Comparison of ENCODE assay signal across 9 mouse cellular contexts in genomic region chr9:55067260-55067964, GRCm38 (mm10). TPM values are rescaled to one million over a fixed set of nuclear protein-coding genes. Genes with fewer than 3 reads are reported as not detected.
DNase-seq lines count a peak whose midpoint lies in the region; ATAC-seq lines count a peak whose summit lies in the region.
"Had no signal": no experiment of that assay in that cellular context is flagged by ENCODE, and none has a peak within 500 bp of the region (broad histone marks: within the 10 kb centered on the region; RNA-seq: fewer than 3 reads in every experiment).

No protein-coding gene starts in this region.

- no peaks in the 10 kb centered on the region for H3K27me3 ChIP-seq in forebrain, embryonic 16.5 days (replicated peaks; ENCODE audit: control insufficient read depth, insufficient read depth, low read length)
- H3K27me3 ChIP-seq: limb, embryonic 12.5 days had no signal

- DNase-seq in adrenal gland, postnatal 10 days = peak; percentile 44
- DNase-seq in cerebellum, adult 18-20 months = peak; percentile 40 to 52
- DNase-seq in mesoderm, embryonic 11.5 days (ENCODE audit: low read depth, low spot score) = peak; percentile 76
- no peak for DNase-seq in urinary bladder, postnatal 14 days (ENCODE audit: low spot score)
- no peak for DNase-seq in gastrocnemius, adult 18-20 months (ENCODE audit: low spot score)
- no peak for DNase-seq in thymus, postnatal 10 days (ENCODE audit: low spot score in 2 of 2)
- DNase-seq in urinary bladder, postnatal 36 days (ENCODE audit: low spot score in 2 of 2) = no peak

- H3K4me1 ChIP-seq in forebrain, embryonic 16.5 days (replicated peaks; ENCODE audit: control insufficient read depth, insufficient read depth, low read length) = peaks cover 11% of the 10 kb centered on the region

- no peak overlapping the region for H3K4me2 ChIP-seq in forebrain, embryonic 16.5 days (ENCODE audit: low read length)
- H3K4me2 ChIP-seq: limb, embryonic 12.5 days had no signal

- no peaks in the 10 kb centered on the region for H3K36me3 ChIP-seq in forebrain, embryonic 16.5 days (ENCODE audit: control insufficient read depth, insufficient read depth)
- H3K36me3 ChIP-seq: limb, embryonic 12.5 days had no signal

- 3% methylated on average over 8 of the region's 8 CpGs for WGBS in forebrain, embryonic 16.5 days

- no peak overlapping the region for H3K9ac ChIP-seq in forebrain, embryonic 16.5 days (replicated peaks; ENCODE audit: low read depth, low read length)
- H3K9ac ChIP-seq: limb, embryonic 12.5 days had no signal

- peak; percentile 80 for ATAC-seq in forebrain, embryonic 16.5 days

- peak overlapping the region; percentile 37; the same call in 1 of the 2 replicates for H3K27ac ChIP-seq in forebrain, embryonic 16.5 days (ENCODE audit: low read length)
- H3K27ac ChIP-seq: limb, embryonic 12.5 days had no signal

- H3K4me3 ChIP-seq in forebrain, embryonic 16.5 days (replicated peaks; ENCODE audit: low read length) = no peak overlapping the region
- H3K4me3 ChIP-seq: limb, embryonic 12.5 days had no signal

- no peaks in the 10 kb centered on the region for H3K9me3 ChIP-seq in forebrain, embryonic 16.5 days (ENCODE audit: control insufficient read depth, low read length)
- H3K9me3 ChIP-seq: limb, embryonic 12.5 days had no signal

RNA-seq across cellular contexts. Expression of gene Chrnb4, which starts 18.8 kb away (rescaled TPM):
- total RNA-seq in adrenal gland, postnatal 10 days (2021) = 1 to 10 TPM; 4.8 to 9.5 TPM
- 0.35 and 0.41 TPM in 2 replicates for polyA plus RNA-seq in forebrain, embryonic 16.5 days (2015; fragmentation: Nextera tagmentation; extraction: Ambion mirVana)
- total RNA-seq in gastrocnemius, adult 18-20 months (2021) = under 1 TPM in 1 of 2 experiments, not detected in 1; 0.07 TPM
- polyA plus RNA-seq: limb, embryonic 12.5 days had no signal

RNA-seq across cellular contexts. Expression of gene Chrna3, which starts 41.0 kb away (rescaled TPM):
- 10 to 100 TPM in 1 of 2 experiments, 1 to 10 TPM in 1; 9.4 to 14.5 TPM for total RNA-seq in adrenal gland, postnatal 10 days (2021)
- polyA plus RNA-seq in forebrain, embryonic 16.5 days (2015; fragmentation: Nextera tagmentation; extraction: Ambion mirVana) = 3.1 and 5.1 TPM in 2 replicates
- total RNA-seq in gastrocnemius, adult 18-20 months (2021) = not detected

Comparison
In these comparisons a context has a peak if more than half of its experiments do, and no peak if none do; other contexts are left out.
1. DNase-seq: peak in adrenal gland, postnatal 10 days (single experiment), cerebellum, adult 18-20 months (2 of 2) and mesoderm, embryonic 11.5 days (single experiment); none in urinary bladder, postnatal 14 days (single experiment), gastrocnemius, adult 18-20 months (single experiment), thymus, postnatal 10 days (0 of 2) and urinary bladder, postnatal 36 days (0 of 2).
2. RNA of gene Chrnb4, which starts 18.8 kb away (total RNA-seq): 4.8 to 9.5 TPM in adrenal gland, postnatal 10 days; 0.07 TPM in gastrocnemius, adult 18-20 months; every median in the first group is over 4 times any median in the second.
3. RNA of gene Chrna3, which starts 41.0 kb away (total RNA-seq): 9.4 to 14.5 TPM in adrenal gland, postnatal 10 days; not detected in gastrocnemius, adult 18-20 months; every median in the first group is over 10 times any median in the second.